Mouse (Mus musculus) embryo, embryonic 11.5 days (tissue): Measurements from ENCODE around the gene Eps8l3.
A peak's percentile ranks its signal among the peaks of the same experiment; 100 is the strongest.

Source experiments
- DNase-seq: peaks from one replicate; pipeline ENCODE4 v3.0.0-alpha.2; 2012; ENCODE audit warnings: low read depth, low spot score

Eps8l3 gene

DNA sequence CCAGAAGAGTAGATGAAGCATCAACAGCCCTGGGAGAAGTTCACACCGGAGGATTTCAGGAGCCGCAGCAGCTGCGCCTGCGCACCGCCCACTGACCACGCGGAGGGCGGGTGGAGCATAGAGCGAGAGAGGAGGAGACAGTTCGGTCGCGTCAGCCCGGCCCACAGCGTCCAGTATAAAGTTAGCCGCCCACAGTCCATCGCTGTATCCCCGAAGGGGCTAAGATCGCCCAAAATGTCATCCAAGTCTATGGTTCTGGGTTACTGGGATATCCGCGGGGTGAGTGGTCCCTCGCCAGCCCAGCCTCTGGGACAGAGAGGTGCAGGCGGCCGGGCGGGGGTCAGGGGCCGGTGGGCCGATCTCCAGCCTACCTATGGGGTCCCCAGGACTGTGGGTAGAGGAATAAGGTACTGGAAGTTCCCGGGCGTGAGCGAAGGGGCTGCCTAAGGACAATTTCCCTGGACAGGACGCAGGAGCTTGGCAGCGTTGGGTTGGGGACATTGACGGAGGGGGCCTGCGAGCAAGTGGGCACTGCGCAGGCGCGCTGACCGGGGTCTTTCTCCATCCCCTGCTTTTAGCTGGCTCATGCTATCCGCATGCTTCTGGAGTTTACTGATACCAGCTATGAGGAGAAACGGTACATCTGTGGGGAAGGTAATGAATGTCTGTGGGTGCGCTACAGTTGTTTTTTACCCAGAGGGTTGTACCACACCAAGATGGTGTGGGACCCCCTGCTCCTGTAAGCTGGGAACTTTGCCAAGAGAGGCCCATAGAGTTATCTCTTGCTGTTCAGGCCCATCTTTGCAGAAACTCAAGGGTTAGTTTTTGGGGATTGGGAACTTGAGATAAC is 18.9 kb downstream of the Eps8l3 start, which contains the start of gene Gstm5:
Gene Gstm5, plus strand, starts transcription at position 102 of the 850 bp plus-strand sequence.
- peak; percentile 74 for DNase-seq

GRCm38 (mm10) chr3:107898691-107899090 is 21.7 kb downstream of the Eps8l3 start:
- no peak for DNase-seq

GRCm38 (mm10) chr3:107900955-107901673 is 24.1 kb downstream of the Eps8l3 start:
- no peak for DNase-seq

DNA sequence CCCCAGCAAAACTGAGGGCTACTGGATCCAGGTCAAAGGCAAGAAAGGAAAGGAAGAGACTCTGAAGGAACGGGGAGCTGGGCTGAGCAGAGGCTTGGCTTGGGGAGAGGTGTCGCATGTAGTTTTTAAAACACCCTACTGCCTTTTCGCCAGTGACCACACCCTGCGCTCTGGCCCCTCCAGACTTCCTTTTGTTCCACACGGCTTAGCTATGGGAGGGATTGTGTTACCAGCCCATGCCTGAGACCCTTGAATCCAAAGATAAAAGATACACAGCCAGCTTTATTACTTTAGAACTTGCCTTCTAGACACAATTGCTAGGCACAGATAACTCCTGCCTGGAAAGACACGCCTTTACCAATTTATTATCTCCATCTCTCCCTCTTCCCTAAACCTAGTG is 28.9 kb downstream of the Eps8l3 start:
- no peak for DNase-seq

GRCm38 (mm10) chr3:107916674-107917073 is 39.6 kb downstream of the Eps8l3 start:
- no peak for DNase-seq

DNA sequence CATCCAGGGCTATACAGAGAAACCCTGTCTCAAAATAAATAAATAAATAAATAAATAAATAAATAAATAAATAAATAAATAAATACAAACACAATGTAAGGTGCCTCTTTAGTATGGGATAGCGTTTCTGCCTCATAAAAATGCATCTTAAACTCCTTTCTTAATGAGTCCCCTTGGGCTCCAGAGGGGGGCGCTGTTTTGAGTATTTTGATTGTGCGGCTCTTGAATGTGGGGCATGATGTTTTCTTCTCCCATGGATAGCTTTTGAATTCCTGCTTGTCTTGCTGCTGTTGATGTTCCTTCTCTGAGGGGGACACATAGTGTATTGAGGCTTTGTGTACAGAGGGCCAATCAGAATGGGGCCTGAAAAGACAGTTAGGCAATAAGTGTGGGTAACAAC is 40.1 kb downstream of the Eps8l3 start:
- no peak for DNase-seq

GRCm38 (mm10) chr3:107917783-107918408 is 40.9 kb downstream of the Eps8l3 start:
- DNase-seq: peak; percentile 52

GRCm38 (mm10) chr3:107920348-107920747 is 43.3 kb downstream of the Eps8l3 start:
- DNase-seq: no peak

GRCm38 (mm10) chr3:107925335-107925734 is 48.3 kb downstream of the Eps8l3 start:
- DNase-seq: no peak

GRCm38 (mm10) chr3:107927841-107928240 is 50.8 kb downstream of the Eps8l3 start:
- DNase-seq: no peak

- no peak for DNase-seq
Observed at GRCm38 (mm10) chr3:107928691-107929090, 51.7 kb downstream of the Eps8l3 start.

GRCm38 (mm10) chr3:107929243-107929642 is 52.2 kb downstream of the Eps8l3 start:
- no peak for DNase-seq

DNA sequence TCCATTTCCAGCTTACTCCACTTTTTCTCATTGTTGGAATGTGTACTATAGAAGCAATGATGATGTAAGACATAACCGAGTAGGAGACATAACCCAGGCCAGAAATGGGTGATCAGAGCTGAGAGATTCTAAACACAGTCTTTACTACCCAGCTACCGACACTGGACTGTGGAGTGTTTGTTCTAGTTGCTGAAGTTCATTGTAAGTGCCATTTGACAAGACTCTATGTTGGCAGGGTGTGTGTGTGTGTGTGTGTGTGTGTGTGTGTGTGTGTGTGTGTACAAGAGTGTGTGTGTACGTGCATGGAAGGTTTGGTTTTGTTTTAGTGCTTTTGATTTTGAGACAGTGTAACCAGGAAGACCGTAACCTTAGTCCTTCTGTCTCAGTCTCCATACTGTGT is 52.7 kb downstream of the Eps8l3 start:
- no peak for DNase-seq

DNA sequence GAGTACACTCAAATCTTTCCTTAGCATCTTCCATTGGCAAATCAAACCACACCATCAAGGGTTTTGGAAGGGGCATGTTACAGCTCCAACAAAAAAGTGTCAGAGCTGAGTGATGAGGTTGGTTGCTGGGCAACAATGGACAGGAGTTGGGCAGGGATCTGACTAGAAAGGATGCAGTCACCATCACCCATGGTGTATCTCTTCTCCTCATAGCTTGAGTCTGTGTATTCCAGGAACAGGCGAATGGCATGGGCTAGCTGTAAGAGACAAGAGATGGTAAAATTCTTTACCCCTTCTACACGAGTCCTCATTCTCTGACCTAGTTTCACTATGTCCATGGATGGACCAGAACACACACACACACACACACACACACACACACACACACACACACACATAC is 54.1 kb downstream of the Eps8l3 start:
- DNase-seq: no peak

- DNase-seq: peak; percentile 90
Observed at GRCm38 (mm10) chr3:107931670-107932069, 54.6 kb downstream of the Eps8l3 start, which contains the start of gene Gstm7. Gene Gstm7, minus strand, starts transcription at chr3:107931817.

DNA sequence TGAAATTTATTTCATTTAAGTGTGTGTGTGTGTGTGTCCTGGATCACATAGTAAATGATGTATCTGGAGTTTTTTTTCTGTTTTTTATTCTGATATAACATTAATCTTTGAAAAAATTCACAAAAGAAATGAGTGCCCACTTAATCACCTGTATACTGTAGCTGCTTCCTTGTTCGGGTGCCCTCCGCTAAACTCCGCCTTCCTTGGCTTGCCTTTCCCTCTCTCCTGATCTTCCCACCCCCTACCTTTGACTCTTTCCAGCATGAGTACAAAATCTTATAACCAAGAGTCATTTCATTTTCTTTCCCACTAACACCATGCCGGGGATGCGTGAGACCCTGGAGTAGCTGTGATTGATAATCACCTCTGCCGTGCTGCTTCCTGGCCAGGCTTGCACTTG is 55.1 kb downstream of the Eps8l3 start:
- no peak for DNase-seq

DNA sequence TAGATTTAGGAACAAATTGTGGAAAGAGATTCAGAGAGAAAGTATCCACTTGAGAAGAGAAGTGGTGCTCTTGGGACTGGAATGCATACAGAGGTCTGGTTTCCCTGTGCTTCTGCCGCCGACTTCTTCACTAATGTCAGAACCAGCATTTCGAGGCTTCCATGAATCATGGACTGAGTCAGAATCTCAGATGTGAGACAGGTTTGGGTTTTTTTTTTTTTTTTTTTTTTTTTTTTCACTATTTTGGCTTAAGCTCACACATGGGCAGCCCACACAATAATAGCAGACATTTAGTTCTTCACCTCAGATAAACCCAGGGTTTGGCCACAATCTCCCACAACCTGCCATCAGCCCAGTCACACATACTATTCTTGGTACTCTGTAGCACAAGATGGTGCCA is 58.2 kb downstream of the Eps8l3 start:
- no peak for DNase-seq

DNA sequence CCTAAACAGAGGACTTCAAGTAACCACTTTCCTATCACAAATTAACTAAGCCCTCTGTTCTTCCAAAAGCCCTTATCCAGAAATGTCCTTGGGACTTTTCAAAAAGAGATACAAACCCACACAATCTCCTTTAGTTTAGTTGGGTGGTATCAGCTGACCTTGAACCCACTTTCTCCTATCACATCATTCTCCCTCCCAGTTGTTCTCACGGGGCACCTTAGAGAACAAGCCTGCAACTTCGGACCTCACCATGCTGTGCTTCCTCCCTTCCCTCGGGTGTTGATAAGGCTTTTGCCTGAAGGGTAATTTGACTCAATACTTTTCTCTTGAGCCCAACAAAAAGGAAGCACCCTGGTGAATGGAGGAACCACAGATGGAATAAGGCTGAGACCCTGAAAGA is 58.9 kb downstream of the Eps8l3 start:
- DNase-seq: no peak

DNA sequence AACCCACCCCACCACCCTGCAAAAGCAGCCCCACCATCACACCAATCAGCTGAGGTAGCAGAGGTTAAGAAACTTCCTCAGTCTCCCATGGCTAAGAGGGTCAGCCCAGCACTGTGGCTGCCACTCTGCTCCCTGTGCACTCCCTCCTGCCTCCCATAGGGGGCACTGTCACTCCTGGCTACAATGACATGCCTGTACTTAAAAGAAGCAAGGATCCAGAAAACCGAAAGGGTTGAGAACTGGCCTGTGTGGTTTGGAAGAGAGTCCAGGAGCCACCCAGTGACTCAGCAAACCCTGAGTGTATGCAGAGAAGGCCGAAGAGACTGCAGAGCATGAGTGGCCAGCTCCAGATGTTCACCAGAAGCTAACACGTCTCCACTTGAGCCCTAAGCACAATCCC is 62.4 kb downstream of the Eps8l3 start:
- peak; percentile 29 for DNase-seq

DNA sequence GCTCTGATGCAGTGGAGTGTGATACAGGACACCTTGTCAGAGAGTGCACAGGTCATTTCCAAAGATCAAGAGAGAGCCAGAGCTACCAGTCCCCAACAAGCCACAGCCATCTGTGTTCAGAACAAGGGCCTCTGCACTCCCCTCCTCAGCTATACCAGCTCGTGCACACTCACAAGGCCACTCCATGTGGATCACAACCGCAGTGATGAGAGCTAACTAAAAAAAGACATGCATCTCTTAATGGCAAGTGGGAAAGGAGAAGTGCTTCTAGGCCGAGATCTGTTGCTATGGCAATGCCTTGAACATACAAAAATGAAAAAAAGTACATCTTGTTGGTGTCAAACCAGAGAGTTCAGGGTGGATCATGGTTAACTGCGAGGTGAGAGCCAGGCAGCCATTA is 62.8 kb downstream of the Eps8l3 start:
- DNase-seq: no peak

GRCm38 (mm10) chr3:107940524-107940923 is 63.5 kb downstream of the Eps8l3 start:
- no peak for DNase-seq

DNA sequence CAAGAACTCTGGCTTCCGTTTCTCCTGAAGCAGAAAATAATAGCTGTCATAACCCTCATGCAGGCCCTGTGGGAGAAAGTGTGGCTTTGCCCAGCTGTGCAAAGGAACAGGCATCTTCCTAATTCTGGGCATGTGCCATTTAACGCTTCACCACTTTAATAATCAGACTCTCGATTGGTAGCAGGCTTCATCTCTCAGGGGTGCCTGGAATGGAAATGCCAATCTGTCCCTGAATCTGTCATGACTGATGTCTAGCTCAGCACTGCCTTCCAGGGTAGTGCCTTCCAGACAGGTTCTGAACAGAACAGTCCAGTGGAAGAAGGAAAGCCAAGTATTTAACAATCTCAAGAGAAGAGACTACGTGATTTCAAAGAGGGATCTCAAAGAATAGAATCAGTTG is 64.2 kb downstream of the Eps8l3 start:
- DNase-seq: no peak
